Mouse (Mus musculus): ENCODE results near the gene Iqsec2. TPM values are rescaled to one million over a fixed set of nuclear protein-coding genes. Genes with fewer than 3 reads are reported as not detected.

Gene Iqsec2
- polyA plus RNA-seq (2015; fragmentation: Nextera tagmentation; extraction: Ambion mirVana), result 3.9 and 4.0 TPM in 2 replicates

- H3K4me3 ChIP-seq, result peak within 1 kb of the TSS; percentile 59
- H3K4me2 ChIP-seq, result peak within 1 kb of the TSS; percentile 71
- WGBS, result 11% methylated on average over 37 of the region's 78 CpGs
- no peaks in the 10 kb centered on the region for H3K36me3 ChIP-seq
- H3K9ac ChIP-seq, result peak within 1 kb of the TSS; percentile 40
- H3K9me3 ChIP-seq, result no peaks in the 10 kb centered on the region
- peaks cover 18% of the 10 kb centered on the region for H3K4me1 ChIP-seq
- peaks cover 60% of the 10 kb centered on the region for H3K27me3 ChIP-seq
- peak; percentile 43; the same call in 1 of the 2 replicates for ATAC-seq (ENCODE audit: insufficient number of reproducible peaks, low FRiP score, low TSS enrichment, low read depth)
- H3K27ac ChIP-seq, result no peak within 1 kb of the TSS
These were observed at the start of gene Iqsec2 for GRCm38 (mm10) chrX:152143941-152144741. Iqsec2 (plus strand) TSS chrX:152144268.

GRCm38 (mm10) chrX:152097572-152097971 is 46.5 kb upstream of the Iqsec2 start:
- H3K36me3 ChIP-seq, result no peaks in the 10 kb centered on the region
- no peak for ATAC-seq (ENCODE audit: insufficient number of reproducible peaks, low FRiP score, low TSS enrichment, low read depth)
- H3K9me3 ChIP-seq, result no peaks in the 10 kb centered on the region
- H3K4me1 ChIP-seq, result no peaks in the 10 kb centered on the region
- 50% methylated on average over 1 of the region's 1 CpGs for WGBS
- H3K27me3 ChIP-seq, result peaks cover 32% of the 10 kb centered on the region; the same call in 1 of the 2 replicates
- H3K4me2 ChIP-seq, result no peak overlapping the region
- no peak overlapping the region for H3K9ac ChIP-seq
- H3K27ac ChIP-seq, result no peak overlapping the region
- no peak overlapping the region for H3K4me3 ChIP-seq

GRCm38 (mm10) chrX:152121687-152122086 is 22.4 kb upstream of the Iqsec2 start:
- no peak for ATAC-seq (ENCODE audit: insufficient number of reproducible peaks, low FRiP score, low TSS enrichment, low read depth)
- peaks cover 22% of the 10 kb centered on the region for H3K27me3 ChIP-seq
- H3K9ac ChIP-seq, result no peak overlapping the region
- H3K36me3 ChIP-seq, result no peaks in the 10 kb centered on the region
- no peaks in the 10 kb centered on the region for H3K4me1 ChIP-seq
- no peak overlapping the region for H3K4me3 ChIP-seq
- H3K4me2 ChIP-seq, result no peak overlapping the region
- no peak overlapping the region for H3K27ac ChIP-seq
- H3K9me3 ChIP-seq, result no peaks in the 10 kb centered on the region
- 89% methylated on average over 1 of the region's 1 CpGs for WGBS

- H3K36me3 ChIP-seq, result no peaks in the 10 kb centered on the region
- ATAC-seq (ENCODE audit: insufficient number of reproducible peaks, low FRiP score, low TSS enrichment, low read depth), result no peak
- WGBS, result 54% methylated on average over 3 of the region's 3 CpGs
- H3K9me3 ChIP-seq, result no peaks in the 10 kb centered on the region
- no peak overlapping the region for H3K9ac ChIP-seq
- H3K4me1 ChIP-seq, result no peaks in the 10 kb centered on the region
- no peak overlapping the region for H3K4me3 ChIP-seq
- no peak overlapping the region for H3K27ac ChIP-seq
- H3K4me2 ChIP-seq, result no peak overlapping the region
- peaks cover 39% of the 10 kb centered on the region for H3K27me3 ChIP-seq
These were observed 13.3 kb upstream of the Iqsec2 start for GRCm38 (mm10) chrX:152130777-152131176.

GRCm38 (mm10) chrX:152132029-152132428 is 12.0 kb upstream of the Iqsec2 start:
- Histone ChIP-seq H3K9ac (no peak overlapping the region), H3K36me3 (no peaks in the 10 kb centered on the region), H3K27ac (no peak overlapping the region), H3K4me2 (no peak overlapping the region), H3K4me3 (no peak overlapping the region), H3K27me3 (peaks cover 38% of the 10 kb centered on the region), H3K4me1 (no peaks in the 10 kb centered on the region), H3K9me3 (no peaks in the 10 kb centered on the region)
- no peak for ATAC-seq (ENCODE audit: insufficient number of reproducible peaks, low FRiP score, low TSS enrichment, low read depth)
- WGBS, result 88% methylated on average over 2 of the region's 2 CpGs

- Histone ChIP-seq H3K4me2 (no peak overlapping the region), H3K27me3 (peaks cover 42% of the 10 kb centered on the region), H3K27ac (no peak overlapping the region), H3K4me3 (no peak overlapping the region), H3K9ac (no peak overlapping the region), H3K4me1 (no peaks in the 10 kb centered on the region), H3K36me3 (no peaks in the 10 kb centered on the region), H3K9me3 (no peaks in the 10 kb centered on the region)
- 63% methylated on average over 2 of the region's 2 CpGs for WGBS
- no peak for ATAC-seq (ENCODE audit: insufficient number of reproducible peaks, low FRiP score, low TSS enrichment, low read depth)
These were observed 8.9 kb upstream of the Iqsec2 start for GRCm38 (mm10) chrX:152135195-152135594.

- Histone ChIP-seq H3K4me2 (peak overlapping the region; percentile 71), H3K4me3 (peak overlapping the region; percentile 59), H3K9me3 (no peaks in the 10 kb centered on the region), H3K4me1 (peaks cover 18% of the 10 kb centered on the region), H3K27ac (no peak overlapping the region), H3K9ac (peak overlapping the region; percentile 40), H3K27me3 (peaks cover 58% of the 10 kb centered on the region), H3K36me3 (no peaks in the 10 kb centered on the region)
- ATAC-seq (ENCODE audit: insufficient number of reproducible peaks, low FRiP score, low TSS enrichment, low read depth), result no peak
- WGBS, result 16% methylated on average over 42 of the region's 42 CpGs
These were observed 710 bp downstream of the Iqsec2 start for GRCm38 (mm10) chrX:152144742-152145214.

- Histone ChIP-seq H3K27ac (no peak overlapping the region), H3K36me3 (no peaks in the 10 kb centered on the region), H3K4me3 (peak overlapping the region; percentile 59; the same call in 1 of the 2 replicates), H3K4me1 (peaks cover 18% of the 10 kb centered on the region), H3K9me3 (no peaks in the 10 kb centered on the region), H3K27me3 (peaks cover 58% of the 10 kb centered on the region), H3K9ac (no peak overlapping the region), H3K4me2 (peak overlapping the region; percentile 71; the same call in 1 of the 2 replicates)
- ATAC-seq (ENCODE audit: insufficient number of reproducible peaks, low FRiP score, low TSS enrichment, low read depth), result no peak
- 19% methylated on average over 1 of the region's 1 CpGs for WGBS
These were observed 2.1 kb downstream of the Iqsec2 start for GRCm38 (mm10) chrX:152146150-152146549.

GRCm38 (mm10) chrX:152146691-152147090 is 2.6 kb downstream of the Iqsec2 start:
- no peak for ATAC-seq (ENCODE audit: insufficient number of reproducible peaks, low FRiP score, low TSS enrichment, low read depth)
- H3K9me3 ChIP-seq, result no peaks in the 10 kb centered on the region
- H3K27ac ChIP-seq, result no peak overlapping the region
- peak overlapping the region; percentile 71; the same call in 1 of the 2 replicates for H3K4me2 ChIP-seq
- H3K4me3 ChIP-seq, result no peak overlapping the region
- peaks cover 58% of the 10 kb centered on the region for H3K27me3 ChIP-seq
- no peaks in the 10 kb centered on the region for H3K36me3 ChIP-seq
- H3K9ac ChIP-seq, result no peak overlapping the region
- 80% methylated on average over 2 of the region's 2 CpGs for WGBS
- H3K4me1 ChIP-seq, result peaks cover 18% of the 10 kb centered on the region

- H3K4me1 ChIP-seq, result peaks cover 18% of the 10 kb centered on the region
- WGBS, result 36% methylated on average over 5 of the region's 5 CpGs
- H3K4me3 ChIP-seq, result no peak overlapping the region
- no peaks in the 10 kb centered on the region for H3K36me3 ChIP-seq
- H3K4me2 ChIP-seq, result 0 out of 2 replicates have a peak overlapping the region, but pooled peaks have one; percentile 12
- no peaks in the 10 kb centered on the region for H3K9me3 ChIP-seq
- no peak overlapping the region for H3K9ac ChIP-seq
- ATAC-seq (ENCODE audit: insufficient number of reproducible peaks, low FRiP score, low TSS enrichment, low read depth), result no peak; the same call in 1 of the 2 replicates
- peaks cover 55% of the 10 kb centered on the region for H3K27me3 ChIP-seq
- H3K27ac ChIP-seq, result no peak overlapping the region
These were observed 3.5 kb downstream of the Iqsec2 start for GRCm38 (mm10) chrX:152147451-152148116.

GRCm38 (mm10) chrX:152148706-152149105 is 4.6 kb downstream of the Iqsec2 start:
- Histone ChIP-seq H3K4me1 (peaks cover 18% of the 10 kb centered on the region), H3K9me3 (no peaks in the 10 kb centered on the region), H3K27ac (no peak overlapping the region), H3K9ac (no peak overlapping the region), H3K36me3 (no peaks in the 10 kb centered on the region), H3K27me3 (peaks cover 49% of the 10 kb centered on the region), H3K4me3 (no peak overlapping the region), H3K4me2 (no peak overlapping the region)
- no peak for ATAC-seq (ENCODE audit: insufficient number of reproducible peaks, low FRiP score, low TSS enrichment, low read depth)
- WGBS, result 73% methylated on average over 5 of the region's 5 CpGs

- peaks cover 22% of the 10 kb centered on the region for H3K27me3 ChIP-seq
- no peak overlapping the region for H3K9ac ChIP-seq
- no peak for ATAC-seq (ENCODE audit: insufficient number of reproducible peaks, low FRiP score, low TSS enrichment, low read depth)
- WGBS, result 17% methylated on average over 6 of the region's 6 CpGs
- no peaks in the 10 kb centered on the region for H3K9me3 ChIP-seq
- no peak overlapping the region for H3K4me2 ChIP-seq
- no peak overlapping the region for H3K27ac ChIP-seq
- no peaks in the 10 kb centered on the region for H3K36me3 ChIP-seq
- no peak overlapping the region for H3K4me3 ChIP-seq
- H3K4me1 ChIP-seq, result peaks cover 10% of the 10 kb centered on the region; the same call in 1 of the 2 replicates
These were observed 7.6 kb downstream of the Iqsec2 start for GRCm38 (mm10) chrX:152151709-152152108.

Data from limb, embryonic 15.5 days (tissue).